Mouse (Mus musculus): ENCODE measurements around the gene Tnik. TPM values are rescaled to one million over a fixed set of nuclear protein-coding genes. Genes with fewer than 3 reads are reported as not detected.
A peak's percentile ranks its signal among the peaks of the same experiment; 100 is the strongest.

The Tnik gene
- total RNA-seq, 2 experiments from 2014 or later, result 39.2 to 40.7 TPM

GRCm38 (mm10) chr3:28549391-28549790 is 286.4 kb downstream of the Tnik start:
- DNase-seq, result no peak

- no peak for DNase-seq
Observed at GRCm38 (mm10) chr3:28550497-28551093, 287.6 kb downstream of the Tnik start.

- DNase-seq, result no peak
Observed at GRCm38 (mm10) chr3:28551756-28552155, 288.7 kb downstream of the Tnik start.

GRCm38 (mm10) chr3:28554934-28555333 is 291.9 kb downstream of the Tnik start:
- no peak for DNase-seq

- DNase-seq, result no peak
Observed at GRCm38 (mm10) chr3:28555795-28556570, 293.0 kb downstream of the Tnik start.

GRCm38 (mm10) chr3:28558328-28558871 is 295.4 kb downstream of the Tnik start:
- peak; percentile 13 for DNase-seq

- no peak for DNase-seq
Observed at GRCm38 (mm10) chr3:28561408-28561807, 298.4 kb downstream of the Tnik start.

- peak; percentile 46 for DNase-seq
Observed at GRCm38 (mm10) chr3:28562612-28563332, 299.8 kb downstream of the Tnik start.

GRCm38 (mm10) chr3:28564370-28565357 is 301.6 kb downstream of the Tnik start:
- no peak for DNase-seq

GRCm38 (mm10) chr3:28577301-28577700 is 314.3 kb downstream of the Tnik start:
- DNase-seq, result peak; percentile 63

- DNase-seq, result no peak
Observed at GRCm38 (mm10) chr3:28578950-28579615, 316.1 kb downstream of the Tnik start.

- DNase-seq, result no peak
Observed at GRCm38 (mm10) chr3:28585750-28586465, 322.9 kb downstream of the Tnik start.

- DNase-seq, result no peak
Observed at GRCm38 (mm10) chr3:28587808-28588207, 324.8 kb downstream of the Tnik start.

- DNase-seq, result no peak
Observed at GRCm38 (mm10) chr3:28591345-28591744, 328.3 kb downstream of the Tnik start.

GRCm38 (mm10) chr3:28593922-28594321 is 330.9 kb downstream of the Tnik start:
- DNase-seq, result no peak

GRCm38 (mm10) chr3:28599476-28599875 is 336.5 kb downstream of the Tnik start:
- DNase-seq, result no peak

- no peak for DNase-seq
Observed at GRCm38 (mm10) chr3:28606741-28607140, 343.7 kb downstream of the Tnik start.

GRCm38 (mm10) chr3:28612330-28612729 is 349.3 kb downstream of the Tnik start:
- no peak for DNase-seq

GRCm38 (mm10) chr3:28616386-28616785 is 353.4 kb downstream of the Tnik start:
- no peak for DNase-seq

GRCm38 (mm10) chr3:28617008-28617627 is 354.1 kb downstream of the Tnik start:
- no peak for DNase-seq

Data from heart, postnatal 4 days (tissue).